Mouse (Mus musculus) embryonic facial prominence, embryonic 12.5 days (tissue): Measurements from ENCODE around the gene Nlgn1. TPM values are rescaled to one million over a fixed set of nuclear protein-coding genes. Genes with fewer than 3 reads are reported as not detected.

Experiments
- ATAC-seq: fragments of 200-750 bp; cut with Nextera tagmentation; 2 replicates; pipeline ENCODE4 v1.8.0; 2017; ENCODE audit not compliant: insufficient number of reproducible peaks, insufficient read depth, low FRiP score, low TSS enrichment
- H3K27ac ChIP-seq: fragments of 300-500 bp; sonication (generic); 2 replicates; pipeline ENCODE4 v1.5.1; 2016; ENCODE audit warnings: mild to moderate bottlenecking
- H3K27me3 ChIP-seq: fragments of 300-500 bp; sonication (generic); 2 replicates; pipeline ENCODE4 v1.6.1; 2016; ENCODE audit warnings: mild to moderate bottlenecking, moderate library complexity
- H3K36me3 ChIP-seq: fragments of 300-500 bp; sonication (generic); 2 replicates; pipeline ENCODE4 v1.6.1; 2016; ENCODE audit warnings: mild to moderate bottlenecking
- H3K4me1 ChIP-seq: fragments of 300-500 bp; sonication (generic); 2 replicates; pipeline ENCODE4 v1.6.1; 2016
- H3K4me2 ChIP-seq: fragments of 300-500 bp; sonication (generic); replicated peaks from 2 replicates; pipeline ENCODE4 v1.6.1; 2016; ENCODE audit warnings: mild to moderate bottlenecking, moderate library complexity
- H3K4me3 ChIP-seq: fragments of 300-500 bp; sonication (generic); 2 replicates; pipeline ENCODE4 v1.5.1; 2016; ENCODE audit warnings: mild to moderate bottlenecking
- H3K9ac ChIP-seq: fragments of 300-500 bp; sonication (generic); 2 replicates; pipeline ENCODE4 v1.6.1; 2016; ENCODE audit warnings: mild to moderate bottlenecking, moderate library complexity
- H3K9me3 ChIP-seq: fragments of 300-500 bp; sonication (generic); 2 replicates; pipeline ENCODE4 v1.6.1; 2016; ENCODE audit warnings: mild to moderate bottlenecking, moderate library complexity
- WGBS: fragments of 180-500 bp; shearing (Covaris S2); methylation state at CpG from one replicate; pipeline ENCODE4 v1.1.7; 2016; 5-methylcytosine and 5-hydroxymethylcytosine counted together
- polyA plus RNA-seq: library from polyadenylated mRNA; unstranded; fragments of >200 nt; fragmentation: Nextera tagmentation; extraction: Ambion mirVana; gene quantifications from 2 replicates; pipeline ENCODE4 v1.2.1, GENCODE M21; 2016

Nlgn1 gene
- polyA plus RNA-seq, 1 experiment from 2014 or later, result 3.3 TPM

- ATAC-seq, result no peak
- no peaks in the 10 kb centered on the region for H3K36me3 ChIP-seq
- 39% methylated on average over 5 of the region's 5 CpGs for WGBS
These were observed 34.4 kb downstream of the Nlgn1 start for GRCm38 (mm10) chr3:26297869-26298268.

DNA sequence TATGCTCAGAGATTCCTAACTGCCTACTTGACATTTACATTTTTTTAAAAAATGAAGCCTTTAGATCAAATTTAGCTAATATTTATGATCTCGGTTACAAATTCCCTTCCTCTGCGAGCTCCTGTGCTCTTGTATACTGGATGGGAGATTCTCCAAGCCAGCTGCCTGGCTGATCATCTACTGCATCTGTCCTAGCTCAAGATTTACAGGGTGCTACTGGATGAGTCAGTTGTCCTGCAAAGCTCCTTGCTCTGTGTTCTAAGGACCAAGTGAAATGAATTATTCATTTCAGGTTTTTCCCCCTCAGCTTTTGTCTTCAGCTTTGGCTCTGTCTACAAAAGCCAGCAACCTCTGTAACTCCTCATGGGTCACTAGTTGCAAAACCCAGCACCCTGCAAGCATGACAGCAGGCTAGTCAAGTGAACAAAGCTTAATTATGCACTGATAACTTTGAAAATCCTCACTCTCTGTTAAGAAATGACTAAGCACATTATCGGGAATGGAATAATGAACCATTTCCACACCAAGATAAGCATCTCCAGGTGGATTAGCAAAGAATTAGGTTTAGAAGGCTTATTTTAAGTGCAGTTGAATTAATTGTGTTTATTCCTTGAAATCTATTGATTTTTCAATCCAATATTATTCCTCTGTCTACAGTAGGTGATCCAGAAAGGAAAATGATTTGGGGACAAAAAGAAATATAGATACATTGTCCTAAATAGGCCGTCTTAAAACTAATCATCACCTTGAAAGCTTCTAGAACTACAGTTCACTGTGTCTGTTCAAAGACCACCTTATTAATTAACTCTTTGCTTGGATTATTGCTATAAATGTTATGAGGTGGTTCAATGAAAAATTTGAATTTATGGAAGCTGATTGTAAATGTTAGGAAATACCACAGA is 61.1 kb downstream of the Nlgn1 start:
- H3K27ac ChIP-seq, result no peak overlapping the region
- H3K9me3 ChIP-seq, result no peaks in the 10 kb centered on the region
- 68% methylated on average over 4 of the region's 4 CpGs for WGBS
- H3K4me3 ChIP-seq, result no peak overlapping the region
- H3K36me3 ChIP-seq, result no peaks in the 10 kb centered on the region
- no peaks in the 10 kb centered on the region for H3K27me3 ChIP-seq
- no peak for ATAC-seq
- no peaks in the 10 kb centered on the region for H3K4me1 ChIP-seq
- H3K4me2 ChIP-seq, result no peak overlapping the region
- H3K9ac ChIP-seq, result no peak overlapping the region

More at GRCm38 (mm10) chr3:26297869-26298268, 34.4 kb downstream of the Nlgn1 start:
- Histone ChIP-seq H3K27me3 (no peaks in the 10 kb centered on the region), H3K4me3 (no peak overlapping the region), H3K27ac (no peak overlapping the region), H3K4me2 (no peak overlapping the region), H3K4me1 (no peaks in the 10 kb centered on the region), H3K9me3 (no peaks in the 10 kb centered on the region), H3K9ac (no peak overlapping the region)

DNA sequence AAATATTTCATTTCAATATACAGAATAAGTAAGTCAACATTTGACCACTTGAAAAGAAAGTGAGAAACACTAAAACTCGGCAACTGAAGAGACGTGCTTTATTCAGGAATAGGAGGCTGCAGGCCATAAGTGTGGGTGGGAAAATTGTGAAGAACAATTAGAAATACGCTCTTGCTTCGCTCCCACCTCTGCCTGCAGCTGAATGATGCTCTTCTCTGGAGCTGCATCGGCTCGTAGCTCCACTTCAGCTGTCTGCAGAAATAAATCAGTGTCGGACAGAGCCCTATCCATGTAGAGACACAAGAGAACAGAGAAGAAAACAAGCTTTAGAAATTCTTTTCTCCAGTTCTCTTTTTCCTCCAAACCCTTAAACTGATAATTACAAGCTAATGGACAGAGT is 85.7 kb downstream of the Nlgn1 start:
- no peak overlapping the region for H3K27ac ChIP-seq
- WGBS, result 79% methylated on average over 7 of the region's 7 CpGs

DNA sequence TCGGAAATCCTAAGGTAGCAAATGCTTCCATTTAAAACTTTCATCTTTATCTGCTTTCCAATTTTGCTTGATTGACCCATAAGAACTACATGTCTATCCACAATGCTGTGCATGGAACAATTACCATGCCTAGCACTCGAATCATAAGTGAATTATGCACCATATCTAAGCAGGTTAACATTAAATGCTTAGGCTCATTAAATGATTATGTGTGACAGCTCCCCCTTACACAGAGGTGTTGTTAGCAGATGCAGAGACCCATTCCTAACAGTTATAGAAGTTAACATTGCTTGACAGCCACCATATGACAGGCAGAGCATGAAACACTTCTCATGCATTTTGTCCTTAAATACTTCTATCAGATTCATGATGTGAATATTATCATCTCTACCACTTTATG is 89.0 kb downstream of the Nlgn1 start:
- no peak overlapping the region for H3K4me3 ChIP-seq
- no peak overlapping the region for H3K4me2 ChIP-seq
- H3K36me3 ChIP-seq, result no peaks in the 10 kb centered on the region
- H3K9me3 ChIP-seq, result no peaks in the 10 kb centered on the region
- H3K27ac ChIP-seq, result no peak overlapping the region
- no peaks in the 10 kb centered on the region for H3K4me1 ChIP-seq
- no peak overlapping the region for H3K9ac ChIP-seq
- peak; percentile 56; the same call in 1 of the 2 replicates for ATAC-seq
- H3K27me3 ChIP-seq, result no peaks in the 10 kb centered on the region
- WGBS, result 67% methylated on average over 2 of the region's 2 CpGs

More for the DNA sequence above, 85.7 kb downstream of the Nlgn1 start:
- ATAC-seq, result no peak
- no peak overlapping the region for H3K9ac ChIP-seq
- H3K4me2 ChIP-seq, result no peak overlapping the region
- H3K4me1 ChIP-seq, result no peaks in the 10 kb centered on the region
- no peaks in the 10 kb centered on the region for H3K9me3 ChIP-seq
- H3K36me3 ChIP-seq, result no peaks in the 10 kb centered on the region
- no peak overlapping the region for H3K4me3 ChIP-seq
- H3K27me3 ChIP-seq, result no peaks in the 10 kb centered on the region

DNA sequence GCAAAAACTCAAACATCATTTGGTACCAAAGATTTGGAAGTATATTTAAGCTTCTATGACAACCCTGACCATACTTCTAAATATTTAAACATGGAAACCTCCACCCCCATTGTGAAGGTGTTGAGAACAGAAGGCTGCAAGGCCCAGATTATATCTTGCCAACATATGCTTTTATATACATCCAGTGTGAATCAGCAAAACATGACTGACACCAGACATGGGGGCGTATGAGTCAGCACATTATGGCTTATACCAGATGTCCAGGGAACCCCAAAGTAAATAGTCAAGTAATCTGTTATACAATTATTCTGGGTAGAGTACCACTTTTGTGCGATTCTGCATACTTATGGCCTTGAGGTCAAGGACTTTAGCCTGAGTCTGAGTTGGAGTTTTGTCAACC is 102.3 kb downstream of the Nlgn1 start:
- H3K27me3 ChIP-seq, result no peaks in the 10 kb centered on the region
- no peak overlapping the region for H3K4me2 ChIP-seq
- no peaks in the 10 kb centered on the region for H3K9me3 ChIP-seq
- 82% methylated on average over 2 of the region's 2 CpGs for WGBS
- no peak overlapping the region for H3K27ac ChIP-seq
- ATAC-seq, result no peak
- no peak overlapping the region for H3K9ac ChIP-seq
- H3K4me3 ChIP-seq, result no peak overlapping the region
- no peaks in the 10 kb centered on the region for H3K4me1 ChIP-seq
- no peaks in the 10 kb centered on the region for H3K36me3 ChIP-seq

DNA sequence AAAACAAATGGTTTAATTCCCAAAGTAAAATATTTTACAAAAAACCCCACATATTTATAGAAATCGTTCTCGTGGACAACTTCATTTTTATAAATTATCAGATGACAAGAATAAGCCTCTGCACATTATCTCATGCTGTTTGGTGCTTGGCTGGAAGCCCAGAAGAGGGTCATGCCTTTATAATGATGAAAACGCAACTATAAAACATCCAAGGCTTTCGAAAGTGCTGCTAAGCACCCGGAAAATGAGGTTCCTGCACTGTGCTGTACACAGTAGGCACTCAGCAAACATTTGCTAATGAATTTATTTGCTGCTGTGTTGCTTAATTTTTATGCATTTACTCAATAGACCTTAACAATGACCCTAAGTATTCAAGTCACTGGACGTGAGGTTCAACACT is 103.4 kb downstream of the Nlgn1 start:
- 79% methylated on average over 6 of the region's 6 CpGs for WGBS
- H3K9ac ChIP-seq, result no peak overlapping the region
- no peak for ATAC-seq
- no peaks in the 10 kb centered on the region for H3K4me1 ChIP-seq
- H3K27ac ChIP-seq, result no peak overlapping the region
- no peak overlapping the region for H3K4me2 ChIP-seq
- H3K36me3 ChIP-seq, result no peaks in the 10 kb centered on the region
- no peaks in the 10 kb centered on the region for H3K9me3 ChIP-seq
- no peak overlapping the region for H3K4me3 ChIP-seq
- H3K27me3 ChIP-seq, result no peaks in the 10 kb centered on the region

GRCm38 (mm10) chr3:26228172-26228781 is 104.0 kb downstream of the Nlgn1 start:
- 67% methylated on average over 4 of the region's 4 CpGs for WGBS
- ATAC-seq, result no peak
- no peak overlapping the region for H3K4me3 ChIP-seq
- no peaks in the 10 kb centered on the region for H3K27me3 ChIP-seq
- H3K4me2 ChIP-seq, result no peak overlapping the region
- H3K27ac ChIP-seq, result no peak overlapping the region
- no peaks in the 10 kb centered on the region for H3K9me3 ChIP-seq
- no peak overlapping the region for H3K9ac ChIP-seq
- no peaks in the 10 kb centered on the region for H3K4me1 ChIP-seq
- no peaks in the 10 kb centered on the region for H3K36me3 ChIP-seq

- H3K9me3 ChIP-seq, result no peaks in the 10 kb centered on the region
- H3K4me1 ChIP-seq, result no peaks in the 10 kb centered on the region
- 86% methylated on average over 3 of the region's 3 CpGs for WGBS
- no peak overlapping the region for H3K27ac ChIP-seq
- ATAC-seq, result no peak
- no peak overlapping the region for H3K9ac ChIP-seq
- H3K27me3 ChIP-seq, result no peaks in the 10 kb centered on the region
- no peak overlapping the region for H3K4me2 ChIP-seq
- no peaks in the 10 kb centered on the region for H3K36me3 ChIP-seq
- H3K4me3 ChIP-seq, result no peak overlapping the region
These were observed 108.8 kb downstream of the Nlgn1 start for GRCm38 (mm10) chr3:26223500-26223899.

- 74% methylated on average over 5 of the region's 5 CpGs for WGBS
These were observed 116.0 kb downstream of the Nlgn1 start for GRCm38 (mm10) chr3:26216231-26216630.

DNA sequence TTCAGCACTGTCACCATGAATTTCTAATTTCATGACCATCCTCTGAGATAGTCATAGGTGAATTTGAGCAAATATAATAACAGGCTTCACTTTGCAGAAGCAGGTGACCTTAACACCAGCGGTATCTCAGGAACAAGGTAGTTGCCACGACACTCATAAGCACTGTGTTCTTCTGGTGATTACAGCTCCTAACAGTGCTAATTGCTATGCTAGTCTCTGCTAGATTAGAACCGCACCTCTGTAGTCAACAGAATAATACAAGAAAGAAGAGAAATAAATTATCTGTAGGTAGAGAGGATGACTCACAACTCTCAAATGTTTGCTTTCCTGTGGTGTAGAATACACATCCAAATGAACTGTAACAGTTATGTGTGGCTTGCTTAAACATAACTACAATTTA is 129.6 kb downstream of the Nlgn1 start:
- Histone ChIP-seq H3K9me3 (no peaks in the 10 kb centered on the region), H3K36me3 (no peaks in the 10 kb centered on the region), H3K9ac (no peak overlapping the region), H3K27me3 (no peaks in the 10 kb centered on the region), H3K27ac (no peak overlapping the region), H3K4me1 (no peaks in the 10 kb centered on the region), H3K4me2 (no peak overlapping the region), H3K4me3 (no peak overlapping the region)
- ATAC-seq, result no peak
- WGBS, result 88% methylated on average over 3 of the region's 3 CpGs

More at GRCm38 (mm10) chr3:26216231-26216630, 116.0 kb downstream of the Nlgn1 start:
- Histone ChIP-seq H3K4me1 (no peaks in the 10 kb centered on the region), H3K9me3 (no peaks in the 10 kb centered on the region), H3K4me3 (no peak overlapping the region), H3K36me3 (no peaks in the 10 kb centered on the region), H3K27me3 (no peaks in the 10 kb centered on the region), H3K9ac (no peak overlapping the region), H3K27ac (no peak overlapping the region), H3K4me2 (no peak overlapping the region)
- ATAC-seq, result no peak

DNA sequence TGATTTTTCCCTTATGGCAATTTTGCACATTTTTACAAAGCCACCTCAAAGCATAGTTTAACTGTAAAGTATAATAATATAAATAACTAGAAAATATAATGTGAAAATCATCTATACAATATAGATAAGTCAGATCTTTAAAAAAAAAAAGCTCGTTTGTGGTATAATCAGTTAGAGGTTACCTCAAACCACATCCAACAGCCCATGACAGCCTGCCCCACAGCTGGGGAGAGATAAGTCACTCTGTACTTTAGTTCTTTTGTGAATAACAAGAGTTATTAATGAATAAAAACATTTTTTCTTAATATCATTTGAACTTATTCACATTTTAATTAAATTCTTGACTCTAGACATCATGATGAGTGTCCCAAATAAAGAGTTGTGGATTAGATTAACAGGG is 130.8 kb downstream of the Nlgn1 start:
- Histone ChIP-seq H3K36me3 (no peaks in the 10 kb centered on the region), H3K4me1 (no peaks in the 10 kb centered on the region), H3K9me3 (no peaks in the 10 kb centered on the region), H3K27ac (no peak overlapping the region), H3K9ac (no peak overlapping the region), H3K4me3 (no peak overlapping the region), H3K4me2 (no peak overlapping the region), H3K27me3 (no peaks in the 10 kb centered on the region)
- ATAC-seq, result no peak
- WGBS, result 39% methylated on average over 1 of the region's 1 CpGs

- Histone ChIP-seq H3K9ac (no peak overlapping the region), H3K27ac (no peak overlapping the region), H3K9me3 (no peaks in the 10 kb centered on the region), H3K4me3 (no peak overlapping the region), H3K36me3 (no peaks in the 10 kb centered on the region), H3K27me3 (no peaks in the 10 kb centered on the region), H3K4me2 (no peak overlapping the region), H3K4me1 (no peaks in the 10 kb centered on the region)
- ATAC-seq, result no peak
- 77% methylated on average over 2 of the region's 2 CpGs for WGBS
These were observed 137.3 kb downstream of the Nlgn1 start for GRCm38 (mm10) chr3:26194970-26195369.
